Mouse (Mus musculus) liver, embryonic 13.5 days (tissue): ENCODE measurements around the gene Ppbp. TPM values are rescaled to one million over a fixed set of nuclear protein-coding genes. Genes with fewer than 3 reads are reported as not detected.

Source experiments
- ATAC-seq: fragments of 200-750 bp; cut with Nextera tagmentation; 2 replicates; pipeline ENCODE4 v1.8.0; 2017; ENCODE audit warnings: low read depth, mild to moderate bottlenecking, moderate number of reproducible peaks, moderate library complexity
- DNase-seq: peaks from one replicate; pipeline ENCODE4 v3.0.0; 2022
- H3K27ac ChIP-seq: fragments of 300-500 bp; sonication (generic); 2 replicates; pipeline ENCODE4 v1.5.1; 2015; ENCODE audit warnings: moderate library complexity, mild to moderate bottlenecking, inconsistent platforms
- H3K27me3 ChIP-seq: fragments of 300-500 bp; sonication (generic); 2 replicates; pipeline ENCODE4 v1.6.1; 2015; ENCODE audit warnings: mild to moderate bottlenecking, inconsistent platforms
- H3K36me3 ChIP-seq: fragments of 300-500 bp; sonication (generic); 2 replicates; pipeline ENCODE4 v1.6.1; 2015; ENCODE audit warnings: mild to moderate bottlenecking, inconsistent platforms
- H3K4me1 ChIP-seq: fragments of 300-500 bp; sonication (generic); replicated peaks from 2 replicates; pipeline ENCODE4 v1.6.1; 2015; ENCODE audit warnings: inconsistent platforms
- H3K4me2 ChIP-seq: fragments of 300-500 bp; sonication (generic); 2 replicates; pipeline ENCODE4 v1.6.1; 2015; ENCODE audit warnings: inconsistent platforms, mild to moderate bottlenecking, moderate library complexity
- H3K4me3 ChIP-seq: fragments of 300-500 bp; sonication (generic); replicated peaks from 2 replicates; pipeline ENCODE4 v1.5.1; 2015; ENCODE audit warnings: mild to moderate bottlenecking, inconsistent platforms
- H3K9ac ChIP-seq: fragments of 300-500 bp; sonication (generic); 2 replicates; pipeline ENCODE4 v1.6.1; 2015; ENCODE audit warnings: mild to moderate bottlenecking, inconsistent platforms
- H3K9me3 ChIP-seq: fragments of 300-500 bp; sonication (generic); replicated peaks from 2 replicates; pipeline ENCODE4 v1.6.1; 2016; ENCODE audit warnings: inconsistent platforms
- whole genome bisulfite sequencing: fragments of 180-500 bp; shearing (Covaris S2); methylation state at CpG from one replicate; pipeline ENCODE4 v1.1.7; 2015; ENCODE audit not compliant: insufficient replicate concordance; 5-methylcytosine and 5-hydroxymethylcytosine counted together
- polyA plus RNA-seq: library from polyadenylated mRNA; unstranded; fragments of >200 nt; fragmentation: Nextera tagmentation; extraction: Ambion mirVana; gene quantifications from 2 replicates; pipeline ENCODE4 v1.2.1, GENCODE M21; 2015

Gene Ppbp
- polyA plus RNA-seq, 1 experiment from 2014 or later = 207 TPM

GRCm38 (mm10) chr5:90763912-90764665 lies 4.2 kb upstream of the Ppbp start:
- Histone ChIP-seq H3K4me1 (peaks cover 4% of the 10 kb centered on the region; the same call in 1 of the 2 replicates), H3K27ac (no peak overlapping the region), H3K9ac (no peak overlapping the region), H3K27me3 (peaks cover 9% of the 10 kb centered on the region), H3K9me3 (no peaks in the 10 kb centered on the region), H3K4me2 (no peak overlapping the region), H3K36me3 (no peaks in the 10 kb centered on the region), H3K4me3 (no peak overlapping the region)
- no peak for DNase-seq
- ATAC-seq = no peak
- 68% methylated on average over 12 of the region's 12 CpGs for WGBS

GRCm38 (mm10) chr5:90765821-90766606 lies 2.3 kb upstream of the Ppbp start:
- ATAC-seq (no peak), DNase-seq (no peak)
- Histone ChIP-seq H3K36me3 (no peaks in the 10 kb centered on the region), H3K9ac (no peak overlapping the region), H3K27me3 (no peaks in the 10 kb centered on the region), H3K27ac (no peak overlapping the region), H3K4me3 (no peak overlapping the region), H3K4me2 (no peak overlapping the region), H3K4me1 (no peaks in the 10 kb centered on the region), H3K9me3 (no peaks in the 10 kb centered on the region)
- 49% methylated on average over 8 of the region's 8 CpGs for WGBS

GRCm38 (mm10) chr5:90771369-90771768 lies 3.1 kb downstream of the Ppbp start:
- H3K36me3 ChIP-seq = no peaks in the 10 kb centered on the region
- no peak overlapping the region for H3K27ac ChIP-seq
- 0 out of 2 replicates have a peak, but pooled peaks cover 12% of the 10 kb centered on the region for H3K4me1 ChIP-seq
- DNase-seq = no peak
- H3K27me3 ChIP-seq = no peaks in the 10 kb centered on the region
- H3K4me3 ChIP-seq = no peak overlapping the region
- no peak overlapping the region for H3K9ac ChIP-seq
- 36% methylated on average over 3 of the region's 3 CpGs for WGBS
- no peaks in the 10 kb centered on the region for H3K9me3 ChIP-seq
- no peak for ATAC-seq
- H3K4me2 ChIP-seq = no peak overlapping the region

- no peak within 1 kb of the TSS for H3K4me2 ChIP-seq
- WGBS = 15% methylated on average over 16 of the region's 16 CpGs
- H3K27ac ChIP-seq = no peak within 1 kb of the TSS
- H3K4me1 ChIP-seq = 0 out of 2 replicates have a peak, but pooled peaks cover 12% of the 10 kb centered on the region
- H3K36me3 ChIP-seq = no peaks in the 10 kb centered on the region
- no peaks in the 10 kb centered on the region for H3K9me3 ChIP-seq
- ATAC-seq (peak; percentile 44; the same call in 1 of the 2 replicates), DNase-seq (no peak)
- no peaks in the 10 kb centered on the region for H3K27me3 ChIP-seq
- H3K9ac ChIP-seq = no peak within 1 kb of the TSS
- 0 out of 2 replicates have a peak within 1 kb of the TSS, but pooled peaks have one; percentile 8 for H3K4me3 ChIP-seq
Observed at GRCm38 (mm10) chr5:90771880-90772653, 3.7 kb downstream of the Ppbp start, which contains the start of gene Pf4. Gene Pf4 (plus strand): TSS chr5:90772435.

- Histone ChIP-seq H3K9me3 (no peaks in the 10 kb centered on the region), H3K36me3 (no peaks in the 10 kb centered on the region), H3K27me3 (no peaks in the 10 kb centered on the region), H3K4me2 (no peak overlapping the region), H3K9ac (no peak overlapping the region), H3K4me3 (no peak overlapping the region), H3K4me1 (0 out of 2 replicates have a peak, but pooled peaks cover 12% of the 10 kb centered on the region), H3K27ac (no peak overlapping the region)
- DNase-seq (peak; percentile 17), ATAC-seq (peak; percentile 82)
- 14% methylated on average over 5 of the region's 5 CpGs for WGBS
Observed at GRCm38 (mm10) chr5:90775562-90775961, 7.2 kb downstream of the Ppbp start.

- 0 out of 2 replicates have a peak, but pooled peaks cover 7% of the 10 kb centered on the region for H3K4me1 ChIP-seq
Observed at GRCm38 (mm10) chr5:90777621-90778020, 9.3 kb downstream of the Ppbp start.

GRCm38 (mm10) chr5:90778856-90779255 lies 10.5 kb downstream of the Ppbp start:
- H3K27ac ChIP-seq = no peak overlapping the region

More at GRCm38 (mm10) chr5:90777621-90778020, 9.3 kb downstream of the Ppbp start:
- no peaks in the 10 kb centered on the region for H3K36me3 ChIP-seq
- ATAC-seq (no peak), DNase-seq (no peak)
- H3K27me3 ChIP-seq = no peaks in the 10 kb centered on the region
- no peak overlapping the region for H3K27ac ChIP-seq
- H3K4me3 ChIP-seq = no peak overlapping the region
- no peak overlapping the region for H3K4me2 ChIP-seq
- 70% methylated on average over 10 of the region's 10 CpGs for WGBS
- H3K9me3 ChIP-seq = no peaks in the 10 kb centered on the region
- no peak overlapping the region for H3K9ac ChIP-seq

GRCm38 (mm10) chr5:90783697-90784096 lies 15.4 kb downstream of the Ppbp start:
- no peaks in the 10 kb centered on the region for H3K4me1 ChIP-seq
- ATAC-seq (no peak), DNase-seq (no peak)
- WGBS = 74% methylated on average over 3 of the region's 3 CpGs
- no peaks in the 10 kb centered on the region for H3K27me3 ChIP-seq
- H3K4me3 ChIP-seq = no peak overlapping the region
- no peak overlapping the region for H3K9ac ChIP-seq
- no peaks in the 10 kb centered on the region for H3K9me3 ChIP-seq
- no peak overlapping the region for H3K4me2 ChIP-seq
- H3K36me3 ChIP-seq = no peaks in the 10 kb centered on the region
- H3K27ac ChIP-seq = no peak overlapping the region

More at GRCm38 (mm10) chr5:90778856-90779255, 10.5 kb downstream of the Ppbp start:
- DNase-seq (no peak), ATAC-seq (no peak)
- 55% methylated on average over 6 of the region's 6 CpGs for WGBS
- 0 out of 2 replicates have a peak, but pooled peaks cover 5% of the 10 kb centered on the region for H3K4me1 ChIP-seq
- no peak overlapping the region for H3K4me2 ChIP-seq
- no peaks in the 10 kb centered on the region for H3K9me3 ChIP-seq
- no peak overlapping the region for H3K4me3 ChIP-seq
- H3K27me3 ChIP-seq = no peaks in the 10 kb centered on the region
- no peaks in the 10 kb centered on the region for H3K36me3 ChIP-seq
- H3K9ac ChIP-seq = no peak overlapping the region

- 15% methylated on average over 26 of the region's 26 CpGs for WGBS
- no peaks in the 10 kb centered on the region for H3K9me3 ChIP-seq
- no peaks in the 10 kb centered on the region for H3K27me3 ChIP-seq
- no peaks in the 10 kb centered on the region for H3K36me3 ChIP-seq
- peak within 1 kb of the TSS; percentile 35 for H3K4me3 ChIP-seq
- H3K4me2 ChIP-seq = peak within 1 kb of the TSS; percentile 59
- ATAC-seq (peak; percentile 47), DNase-seq (no peak)
- no peak within 1 kb of the TSS for H3K27ac ChIP-seq
- H3K9ac ChIP-seq = no peak within 1 kb of the TSS
- H3K4me1 ChIP-seq = no peaks in the 10 kb centered on the region
Observed at GRCm38 (mm10) chr5:90785659-90786588, 17.6 kb downstream of the Ppbp start, which contains the start of gene Cxcl3. Gene Cxcl3 (plus strand): TSS chr5:90786103.

GRCm38 (mm10) chr5:90788114-90788513 lies 19.8 kb downstream of the Ppbp start:
- Histone ChIP-seq H3K9me3 (no peaks in the 10 kb centered on the region), H3K4me3 (no peak overlapping the region), H3K4me2 (no peak overlapping the region), H3K9ac (no peak overlapping the region), H3K4me1 (no peaks in the 10 kb centered on the region), H3K36me3 (no peaks in the 10 kb centered on the region), H3K27me3 (no peaks in the 10 kb centered on the region), H3K27ac (no peak overlapping the region)
- no peak for ATAC-seq
- WGBS = 51% methylated on average over 4 of the region's 4 CpGs
- DNase-seq = no peak
